Mouse (Mus musculus): Measurements from ENCODE around the gene Sumf1.

Gene Sumf1

DNA sequence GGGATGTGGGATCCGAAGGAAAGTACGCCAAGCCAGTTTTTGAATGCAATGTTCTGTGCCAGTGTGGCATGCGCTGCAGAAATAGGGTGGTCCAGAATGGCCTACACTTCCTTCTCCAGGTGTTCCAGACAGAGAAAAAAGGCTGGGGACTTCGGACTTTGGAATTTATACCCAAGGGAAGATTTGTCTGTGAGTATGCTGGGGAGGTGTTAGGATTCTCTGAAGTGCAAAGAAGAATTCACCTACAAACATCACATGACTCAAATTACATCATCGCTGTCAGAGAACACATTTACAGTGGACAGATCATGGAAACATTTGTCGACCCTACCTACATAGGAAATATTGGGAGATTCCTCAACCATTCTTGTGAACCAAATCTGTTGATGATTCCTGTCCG, 109.5 kb downstream of the Sumf1 start:
- no peak for DNase-seq

DNA sequence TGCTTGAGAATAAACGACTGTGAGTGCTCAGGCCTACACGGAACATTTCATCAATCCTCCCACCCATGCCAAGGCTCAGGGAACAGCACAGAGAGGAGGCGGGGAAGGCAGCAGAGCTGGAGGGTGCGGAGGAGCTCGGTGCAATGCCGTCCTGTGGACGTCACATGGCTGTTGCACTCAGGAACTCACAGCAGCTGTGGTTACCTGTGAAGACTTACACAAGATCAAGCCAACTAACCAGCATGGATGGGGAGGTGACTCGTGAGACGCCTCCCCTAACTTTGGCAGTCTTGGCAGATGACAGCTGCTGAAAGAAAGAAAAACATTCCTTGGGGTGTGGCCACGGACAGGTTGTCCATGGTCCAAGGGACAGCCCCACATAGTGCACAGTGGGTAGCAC, 110.8 kb downstream of the Sumf1 start:
- no peak for DNase-seq

DNA sequence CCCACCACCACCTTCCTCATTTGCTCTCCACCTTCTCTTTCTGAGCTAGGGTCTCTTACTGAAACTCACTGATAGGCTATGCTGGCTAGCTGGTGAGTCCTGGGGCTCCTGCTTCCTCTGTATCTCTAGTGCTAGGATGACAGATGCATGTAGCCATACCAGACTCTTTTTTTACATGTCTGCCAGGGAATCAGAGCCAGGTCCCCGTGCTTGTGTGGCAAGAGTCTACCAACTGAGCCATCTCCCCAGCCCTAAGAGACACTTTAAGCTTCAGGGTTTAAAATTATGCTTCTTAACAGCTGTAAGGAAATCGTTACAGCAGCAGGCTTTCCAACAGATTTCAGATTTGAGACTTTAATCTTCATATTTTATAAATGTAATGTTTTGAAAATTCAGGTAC, 111.5 kb downstream of the Sumf1 start:
- DNase-seq: no peak

DNA sequence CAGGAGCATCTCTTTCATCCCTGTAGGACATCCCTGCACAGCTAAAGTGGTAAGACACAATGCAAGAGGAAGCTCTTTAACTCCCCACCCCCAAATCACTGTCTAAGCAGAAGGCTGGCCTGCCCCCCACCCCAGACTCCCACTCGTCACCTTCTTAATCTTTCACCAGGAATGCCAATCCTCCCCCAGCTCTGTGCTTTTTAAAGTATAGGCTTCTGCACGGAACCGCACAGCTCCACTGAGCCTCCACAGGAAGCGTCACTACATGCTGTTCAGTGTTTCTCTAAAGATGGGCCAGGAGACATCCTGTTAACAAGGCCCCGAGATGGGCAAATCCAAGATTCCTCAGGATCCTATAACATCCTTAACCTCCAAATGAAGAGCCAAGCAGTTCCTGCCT, 112.3 kb downstream of the Sumf1 start:
- no peak for DNase-seq

DNA sequence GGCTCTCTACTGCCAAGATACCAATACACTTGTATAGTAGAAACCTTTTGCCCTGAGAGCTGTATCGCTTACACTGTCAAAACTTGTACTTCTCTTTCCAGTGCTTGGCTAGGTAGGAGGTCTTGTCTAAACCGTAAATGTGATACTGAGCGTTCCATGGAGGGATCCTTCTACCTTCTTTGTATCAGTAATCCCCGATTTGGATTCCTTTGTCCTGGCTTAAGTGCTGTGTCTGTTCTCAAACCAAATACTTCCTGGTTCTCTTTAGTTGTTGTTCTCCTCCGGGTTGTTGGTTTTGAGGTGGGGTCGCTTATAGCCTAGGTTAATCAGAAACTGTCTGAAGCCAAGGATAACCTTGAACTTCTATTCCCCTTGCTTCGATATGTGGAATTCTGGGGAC, 114.4 kb downstream of the Sumf1 start:
- no peak for DNase-seq

DNA sequence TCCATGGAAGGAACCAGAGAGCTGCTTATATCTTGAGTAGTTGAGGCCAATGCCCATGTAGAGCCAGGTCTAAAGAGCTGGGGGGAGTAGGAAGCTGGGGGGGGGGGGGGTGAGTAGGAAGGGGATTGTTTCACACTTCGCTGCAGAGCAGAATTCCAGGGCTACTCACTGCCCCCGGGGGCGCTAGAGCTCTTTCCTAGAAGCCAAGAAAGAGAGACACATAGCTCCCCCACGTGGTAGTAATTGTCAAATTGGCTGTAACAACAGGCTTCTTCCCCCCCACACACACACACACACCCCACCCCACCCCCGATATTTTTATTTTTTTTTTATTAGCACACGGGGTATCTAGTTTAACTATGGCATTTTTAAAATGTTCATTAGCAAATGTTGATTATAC, 119.8 kb downstream of the Sumf1 start:
- DNase-seq: peak; percentile 87

DNA sequence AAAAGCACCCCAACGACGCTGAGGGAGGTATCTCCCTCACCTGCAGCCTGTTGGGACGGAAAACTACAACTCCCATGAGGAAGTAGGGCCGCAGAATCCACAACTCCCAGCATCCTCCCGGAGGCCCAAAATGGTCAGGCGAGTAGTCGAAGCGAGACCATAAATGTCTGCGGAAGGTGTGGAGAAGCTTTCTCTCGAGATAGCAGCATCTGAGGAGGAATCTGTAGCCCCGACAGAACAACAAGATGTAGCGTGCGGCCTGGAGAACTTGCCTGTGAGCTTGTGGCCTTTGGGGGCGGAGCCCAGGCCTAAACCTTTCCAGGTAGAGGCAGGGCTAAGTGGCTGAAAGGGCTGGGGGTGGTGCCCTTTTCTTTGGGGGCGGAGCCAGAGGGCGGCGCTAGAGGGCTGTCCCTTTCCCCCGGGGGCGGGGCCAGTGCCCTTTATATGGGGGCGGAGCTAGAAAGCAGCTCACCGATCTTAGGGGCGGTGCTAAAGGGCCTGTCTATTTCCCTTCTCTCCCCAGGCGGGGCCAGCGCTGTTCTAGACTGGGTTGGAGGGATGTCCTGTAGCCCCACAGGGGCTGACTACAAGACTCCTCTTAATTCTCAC, 120.4 kb downstream of the Sumf1 start, which contains the start of gene Setmar:
TSS of gene Setmar (plus strand) at position 128 of the 609 bp plus-strand sequence.
- DNase-seq: peak; percentile 100

DNA sequence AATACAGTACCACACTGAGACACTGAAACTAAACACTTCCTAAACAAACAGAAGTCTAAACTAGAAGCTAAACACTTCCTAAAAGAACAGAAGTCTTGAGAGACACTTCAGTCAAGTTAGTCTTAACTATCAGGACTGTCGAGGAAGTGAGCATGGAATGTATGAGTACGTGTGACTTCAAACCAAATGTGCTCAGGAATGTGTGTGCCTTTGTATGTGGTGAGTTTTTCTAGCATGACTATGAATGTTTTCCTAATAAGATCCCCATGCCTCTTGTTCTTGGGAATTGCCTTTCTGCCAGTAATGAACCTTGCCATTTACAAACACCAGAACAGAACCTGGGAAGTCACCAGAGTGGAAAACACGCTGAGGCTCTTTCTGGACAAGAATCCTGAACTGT, 124.3 kb downstream of the Sumf1 start:
- no peak for DNase-seq

DNA sequence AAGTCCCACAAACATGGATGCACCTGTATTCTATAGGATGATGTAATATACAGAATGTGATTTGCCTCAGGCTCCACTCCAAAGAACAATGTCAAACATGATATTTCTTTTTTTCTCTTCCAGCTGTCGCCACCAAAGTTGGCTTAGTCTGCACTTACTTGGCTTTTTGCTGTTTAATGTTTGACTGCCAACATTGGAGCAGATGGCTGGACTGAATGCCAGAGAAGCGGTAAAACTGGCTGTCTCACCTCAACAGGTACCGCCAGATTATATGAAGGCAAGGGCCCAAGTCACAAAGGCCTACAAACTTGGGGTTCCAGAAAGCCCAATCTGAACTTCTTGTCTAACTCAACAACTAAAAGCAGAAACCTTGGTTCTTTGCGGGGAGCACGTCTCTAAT, 127.3 kb downstream of the Sumf1 start:
- DNase-seq: no peak

DNA sequence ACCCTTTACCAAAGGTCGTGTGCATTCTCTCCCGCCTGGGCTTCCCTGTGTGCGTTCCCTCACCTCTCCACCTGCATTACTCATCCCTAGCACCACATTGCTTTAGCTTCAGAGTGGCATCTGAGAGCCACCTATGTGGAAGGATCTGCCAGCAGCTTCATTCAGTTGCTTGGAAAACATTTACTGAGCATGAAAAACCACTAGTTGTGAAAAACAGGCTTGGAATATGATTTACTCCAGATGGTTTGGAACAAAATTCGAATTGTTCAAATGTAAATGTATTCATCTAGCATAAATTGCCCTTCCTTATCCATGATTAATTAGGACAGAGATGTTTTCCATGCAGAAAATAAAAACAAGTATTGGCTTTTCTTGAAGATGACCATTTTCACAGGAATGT, 128.0 kb downstream of the Sumf1 start:
- no peak for DNase-seq
